In genomic region chr11:93968848-93969128, GRCm38 (mm10) we compare ENCODE assay signal across 9 mouse cellular contexts. TPM values are rescaled to one million over a fixed set of nuclear protein-coding genes. Genes with fewer than 3 reads are reported as not detected.
DNase-seq lines count a peak whose midpoint lies in the region; ATAC-seq and TF ChIP-seq lines count a peak whose summit lies in the region.
"Had no signal": no experiment of that assay in that cellular context is flagged by ENCODE, and none has a peak within 500 bp of the region (broad histone marks: within the 10 kb centered on the region; RNA-seq: fewer than 3 reads in every experiment).

No protein-coding gene starts in this region.

- peaks cover 3% of the 10 kb centered on the region; the same call in 1 of the 2 replicates for H3K4me1 ChIP-seq in heart, embryonic 11.5 days (ENCODE audit: control insufficient read depth, insufficient read depth, low read length)
- peaks cover 5 to 35% of the 10 kb centered on the region in 2 experiments for H3K4me1 ChIP-seq in CH12.LX (ENCODE audit: control insufficient read depth in 1 of 2, insufficient read depth in 2 of 2)
- H3K4me1 ChIP-seq in forebrain, embryonic 16.5 days (replicated peaks; ENCODE audit: control insufficient read depth, insufficient read depth, low read length) = peaks cover 13% of the 10 kb centered on the region
- peaks cover 31% of the 10 kb centered on the region for H3K4me1 ChIP-seq in liver, embryonic 15.5 days (replicated peaks)

- H3K36me3 ChIP-seq in heart, embryonic 11.5 days (ENCODE audit: control insufficient read depth, insufficient read depth, low read length) = peaks cover 10% of the 10 kb centered on the region
- peaks cover 18 to 24% of the 10 kb centered on the region in 2 experiments for H3K36me3 ChIP-seq in CH12.LX (replicated peaks in 1 of 2; ENCODE audit: control insufficient read depth in 1 of 2, insufficient read depth in 1 of 2, low read length in 1 of 2)
- H3K36me3 ChIP-seq in forebrain, embryonic 16.5 days (ENCODE audit: control insufficient read depth, insufficient read depth) = peaks cover 13% of the 10 kb centered on the region
- peaks cover 25% of the 10 kb centered on the region for H3K36me3 ChIP-seq in liver, embryonic 15.5 days (replicated peaks)

- dilution Hi-C loops in CH12.LX (cut with MboI; ENCODE audit: extremely low pct_ligation_motif_present, extremely low pct_unique_long_range_greater_than_20kb, low sequenced_read_pairs) = no loop called here

- intact Hi-C loops in heart, postnatal 10 days (cut with DNase I) = loop anchor here (1.0 to 5.0 kb wide), 3 partner anchors 28 to 119 kb away; partner anchors contain the start of gene Spag9

- peak overlapping the region; percentile 52 for H3K4me2 ChIP-seq in heart, embryonic 11.5 days
- H3K4me2 ChIP-seq in CH12.LX (ENCODE audit: insufficient read depth, low read depth, poor library complexity, severe bottlenecking) = peak overlapping the region; percentile 90
- peak overlapping the region; percentile 39 for H3K4me2 ChIP-seq in forebrain, embryonic 16.5 days (ENCODE audit: low read length)
- peak overlapping the region; percentile 90 for H3K4me2 ChIP-seq in liver, embryonic 15.5 days

- TF ChIP-seq POLR2A in CH12.LX (IDR thresholded peaks at IDR 0.05; ENCODE audit: low read depth, low read length) = no peak

- TF ChIP-seq RAD21 in CH12.LX (IDR thresholded peaks at IDR 0.05; ENCODE audit: low read depth, low read length) = no peak

- WGBS in heart, embryonic 11.5 days (ENCODE audit: insufficient replicate concordance) = 45% methylated on average over 6 of the region's 6 CpGs
- WGBS in forebrain, embryonic 16.5 days = 46% methylated on average over 6 of the region's 6 CpGs
- WGBS in liver, embryonic 15.5 days (ENCODE audit: insufficient replicate concordance) = 36% methylated on average over 6 of the region's 6 CpGs

- no peak for DNase-seq in heart, postnatal 10 days
- no peak for DNase-seq in CH12.LX (ENCODE audit: extremely low read depth)
- no peak for DNase-seq in adrenal gland, adult 2 months
- DNase-seq in cerebellum, postnatal 14 days = no peak
- no peak for DNase-seq in retina, postnatal 1 day

- no peak for TF ChIP-seq CTCF in CH12.LX (conservative IDR thresholded peaks at IDR 0.05 in 1 of 2, IDR thresholded peaks at IDR 0.05 in 1 of 2; ENCODE audit: low read depth in 2 of 2, low read length in 2 of 2)

- H3K9ac ChIP-seq in heart, embryonic 11.5 days (ENCODE audit: low read depth, low read length) = peak overlapping the region; percentile 58; the same call in 1 of the 2 replicates
- H3K9ac ChIP-seq in CH12.LX (ENCODE audit: insufficient read depth, low read depth) = peak overlapping the region; percentile 57
- no peak overlapping the region for H3K9ac ChIP-seq in forebrain, embryonic 16.5 days (replicated peaks; ENCODE audit: low read depth, low read length)
- H3K9ac ChIP-seq in liver, embryonic 15.5 days = peak overlapping the region; percentile 72

- no peak for TF ChIP-seq EP300 in CH12.LX (IDR thresholded peaks at IDR 0.05; ENCODE audit: low read length)

- H3K27me3 ChIP-seq in heart, embryonic 11.5 days (ENCODE audit: control insufficient read depth, insufficient read depth, low read length) = no peaks in the 10 kb centered on the region
- H3K27me3 ChIP-seq in CH12.LX (replicated peaks) = no peaks in the 10 kb centered on the region
- no peaks in the 10 kb centered on the region for H3K27me3 ChIP-seq in forebrain, embryonic 16.5 days (replicated peaks; ENCODE audit: control insufficient read depth, insufficient read depth, low read length)
- H3K27me3 ChIP-seq in liver, embryonic 15.5 days = no peaks in the 10 kb centered on the region

- H3K79me2 ChIP-seq in CH12.LX (replicated peaks; ENCODE audit: control insufficient read depth, extremely low read depth, insufficient read depth, poor library complexity, severe bottlenecking) = peaks cover 42% of the 10 kb centered on the region

- H3K4me3 ChIP-seq in heart, embryonic 11.5 days (ENCODE audit: low read depth, low read length) = peak overlapping the region; percentile 69
- H3K4me3 ChIP-seq in CH12.LX (replicated peaks in 1 of 3; ENCODE audit: low read depth in 2 of 3, low read length in 2 of 3, poor library complexity in 1 of 3) = peak overlapping the region; percentile 43 to 75 (median 61)
- H3K4me3 ChIP-seq in forebrain, embryonic 16.5 days (replicated peaks; ENCODE audit: low read length) = peak overlapping the region; percentile 86; the same call in 1 of the 2 replicates
- H3K4me3 ChIP-seq in liver, embryonic 15.5 days (replicated peaks) = peak overlapping the region; percentile 75

- H3K27ac ChIP-seq in heart, embryonic 11.5 days (ENCODE audit: low read depth, low read length) = no peak overlapping the region
- no peak overlapping the region for H3K27ac ChIP-seq in CH12.LX (ENCODE audit: insufficient read depth, low read depth)
- H3K27ac ChIP-seq in forebrain, embryonic 16.5 days (ENCODE audit: low read length) = peak overlapping the region; percentile 49
- peak overlapping the region; percentile 69; the same call in 1 of the 2 replicates for H3K27ac ChIP-seq in liver, embryonic 15.5 days (replicated peaks)

- H3K9me3 ChIP-seq in heart, embryonic 11.5 days (replicated peaks; ENCODE audit: control insufficient read depth, low read length) = no peaks in the 10 kb centered on the region
- H3K9me3 ChIP-seq in CH12.LX (replicated peaks; ENCODE audit: low read length) = no peaks in the 10 kb centered on the region
- H3K9me3 ChIP-seq in forebrain, embryonic 16.5 days (ENCODE audit: control insufficient read depth, low read length) = no peaks in the 10 kb centered on the region
- no peaks in the 10 kb centered on the region for H3K9me3 ChIP-seq in liver, embryonic 15.5 days (replicated peaks)

- in situ Hi-C loops in CH12.LX (cut with MboI; ENCODE audit: low pct_ligation_motif_present, low pct_unique_long_range_greater_than_20kb, low sequenced_read_pairs) = loop anchor here (10.0 to 25.0 kb wide), 2 partner anchors 106 to 294 kb away; no protein-coding TSS in a partner anchor

- ATAC-seq in heart, embryonic 11.5 days (replicated peaks; ENCODE audit: insufficient number of reproducible peaks, low FRiP score, low TSS enrichment) = no peak
- ATAC-seq in forebrain, embryonic 16.5 days = no peak
- ATAC-seq in liver, embryonic 15.5 days (ENCODE audit: insufficient read depth) = no peak

TF ChIP-seq in CH12.LX, 34 proteins besides CTCF, POLR2A, EP300 and RAD21 (continues in another document):
- TF ChIP-seq RCOR1 (conservative IDR thresholded peaks at IDR 0.05; ENCODE audit: low read depth, low read length) (no peak), ZKSCAN1 (IDR thresholded peaks at IDR 0.05; ENCODE audit: borderline replicate concordance, low read depth, low read length) (no peak), MEF2A (IDR thresholded peaks at IDR 0.05; ENCODE audit: borderline replicate concordance, low read depth, low read length) (no peak), IRF4 (IDR thresholded peaks at IDR 0.05; ENCODE audit: low read depth, low read length) (no peak), USF2 (conservative IDR thresholded peaks at IDR 0.05; ENCODE audit: low read depth, low read length) (no peak), CHD2 (IDR thresholded peaks at IDR 0.05; ENCODE audit: low read length) (no peak), POLR2AphosphoS2 (IDR thresholded peaks at IDR 0.05; ENCODE audit: low read depth, low read length) (no peak), SMC3 (IDR thresholded peaks at IDR 0.05; ENCODE audit: low read depth, low read length) (no peak), BHLHE40 (IDR thresholded peaks at IDR 0.05; ENCODE audit: low read depth, low read length) (no peak)

RNA-seq across cellular contexts. Expression of gene Nme1, which starts 0.5 kb away (rescaled TPM):
- 135 and 136 TPM in 2 replicates for polyA plus RNA-seq in heart, embryonic 11.5 days (2014; fragmentation: Nextera tagmentation; extraction: Ambion mirVana)
- total RNA-seq in heart, postnatal 10 days (2021) = 10 to 100 TPM; 26.3 to 29.0 TPM
- total RNA-seq in CH12.LX (2012; rRNA removed) (187 and 253 TPM in 2 replicates), CH12.LX (2014; rRNA removed) (443 and 488 TPM in 2 replicates)
- polyA plus RNA-seq in CH12.LX (2012; ENCODE audit: insufficient read length, low read depth) = 129 and 170 TPM in 2 replicates
- polyA plus RNA-seq in forebrain, embryonic 16.5 days (2015; fragmentation: Nextera tagmentation; extraction: Ambion mirVana) = 267 and 357 TPM in 2 replicates
- 105 and 107 TPM in 2 replicates for polyA plus RNA-seq in liver, embryonic 15.5 days (2015; fragmentation: Nextera tagmentation; extraction: Ambion mirVana)
- 10 to 100 TPM; 25.2 to 40.0 TPM for total RNA-seq in adrenal gland, adult 2 months (2021)
- 45.5 and 58.5 TPM in 2 replicates for polyA plus RNA-seq in adrenal gland, adult 2 months (2012; rRNA removed)

RNA-seq across cellular contexts. Expression of gene Gm20390, which starts 0.7 kb away (rescaled TPM):
- polyA plus RNA-seq in heart, embryonic 11.5 days (2014; fragmentation: Nextera tagmentation; extraction: Ambion mirVana) = 308 and 315 TPM in 2 replicates
- 10 to 100 TPM; 29.4 to 39.4 TPM for total RNA-seq in heart, postnatal 10 days (2021)
- total RNA-seq in CH12.LX (2012; rRNA removed) (717 and 896 TPM in 2 replicates), CH12.LX (2014; rRNA removed) (136 and 137 TPM in 2 replicates)
- polyA plus RNA-seq in CH12.LX (2012; ENCODE audit: insufficient read length, low read depth) = 691 and 791 TPM in 2 replicates
- 347 and 368 TPM in 2 replicates for polyA plus RNA-seq in forebrain, embryonic 16.5 days (2015; fragmentation: Nextera tagmentation; extraction: Ambion mirVana)
- 187 and 209 TPM in 2 replicates for polyA plus RNA-seq in liver, embryonic 15.5 days (2015; fragmentation: Nextera tagmentation; extraction: Ambion mirVana)
- 100 to 1,000 TPM in 1 of 2 experiments, 10 to 100 TPM in 1; 66.2 to 106 TPM for total RNA-seq in adrenal gland, adult 2 months (2021)
- polyA plus RNA-seq in adrenal gland, adult 2 months (2012; rRNA removed) = 11.1 and 11.7 TPM in 2 replicates
- total RNA-seq: hematopoietic stem cell, adult 5-6 weeks had no signal

RNA-seq across cellular contexts. Expression of gene Nme2, which starts 12.7 kb away (rescaled TPM):
- 277 and 316 TPM in 2 replicates for polyA plus RNA-seq in heart, embryonic 11.5 days (2014; fragmentation: Nextera tagmentation; extraction: Ambion mirVana)
- 1,000 to 10,000 TPM; 1,170 to 1,184 TPM for total RNA-seq in heart, postnatal 10 days (2021)
- total RNA-seq in CH12.LX (2012; rRNA removed) (1,722 and 2,105 TPM in 2 replicates), CH12.LX (2014; rRNA removed) (1,555 and 1,586 TPM in 2 replicates)
- 945 and 1,140 TPM in 2 replicates for polyA plus RNA-seq in CH12.LX (2012; ENCODE audit: insufficient read length, low read depth)
- polyA plus RNA-seq in forebrain, embryonic 16.5 days (2015; fragmentation: Nextera tagmentation; extraction: Ambion mirVana) = 86.5 and 106 TPM in 2 replicates
- 102 and 125 TPM in 2 replicates for polyA plus RNA-seq in liver, embryonic 15.5 days (2015; fragmentation: Nextera tagmentation; extraction: Ambion mirVana)
- total RNA-seq in adrenal gland, adult 2 months (2021) = 100 to 1,000 TPM; 351 to 505 TPM
- 193 and 211 TPM in 2 replicates for polyA plus RNA-seq in adrenal gland, adult 2 months (2012; rRNA removed)

RNA-seq across cellular contexts. Expression of gene Spag9, which starts 27.1 kb away (rescaled TPM):
- 38.1 and 40.4 TPM in 2 replicates for polyA plus RNA-seq in heart, embryonic 11.5 days (2014; fragmentation: Nextera tagmentation; extraction: Ambion mirVana)
- 100 to 1,000 TPM; 165 TPM for total RNA-seq in heart, postnatal 10 days (2021)
- total RNA-seq in CH12.LX (2012; rRNA removed) (21.0 TPM in 2 replicates), CH12.LX (2014; rRNA removed) (22.5 and 22.6 TPM in 2 replicates)
- 30.7 and 32.1 TPM in 2 replicates for polyA plus RNA-seq in CH12.LX (2012; ENCODE audit: insufficient read length, low read depth)
- 99.1 and 108 TPM in 2 replicates for polyA plus RNA-seq in forebrain, embryonic 16.5 days (2015; fragmentation: Nextera tagmentation; extraction: Ambion mirVana)
- polyA plus RNA-seq in liver, embryonic 15.5 days (2015; fragmentation: Nextera tagmentation; extraction: Ambion mirVana) = 9.2 and 10.4 TPM in 2 replicates
- 100 to 1,000 TPM in 1 of 2 experiments, 10 to 100 TPM in 1; 88.5 to 100 TPM for total RNA-seq in adrenal gland, adult 2 months (2021)
- 24.5 and 39.7 TPM in 2 replicates for polyA plus RNA-seq in adrenal gland, adult 2 months (2012; rRNA removed)

Comparison
In these comparisons a context has a peak if more than half of its experiments do, and no peak if none do; other contexts are left out.
1. H3K27ac ChIP-seq: peak in forebrain, embryonic 16.5 days (single experiment) and liver, embryonic 15.5 days (single experiment); none in heart, embryonic 11.5 days (single experiment) and CH12.LX (single experiment).
2. H3K4me2 ChIP-seq: peak in every context shown above with its lines; median percentile 90 in CH12.LX; 90 in liver, embryonic 15.5 days; 52 in heart, embryonic 11.5 days; 39 in forebrain, embryonic 16.5 days.
3. RNA of gene Gm20390, which starts 0.7 kb away (polyA plus RNA-seq): 691 to 791 TPM in CH12.LX, 347 to 368 TPM in forebrain, embryonic 16.5 days, 308 to 315 TPM in heart, embryonic 11.5 days and 187 to 209 TPM in liver, embryonic 15.5 days; 11.1 to 11.7 TPM in adrenal gland, adult 2 months; every median in the first group is over 10 times any median in the second.
4. Peak in every context shown above with its lines, with median percentiles within 50 percentile points of each other: H3K4me3 ChIP-seq.